Mouse (Mus musculus): ENCODE results near the gene Map9. TPM values are rescaled to one million over a fixed set of nuclear protein-coding genes. Genes with fewer than 3 reads are reported as not detected.
"Not testable (repeated sequence)": the region's sequence is repeated elsewhere in the genome, so short reads cannot be mapped to it uniquely, and the experiment has no call there.

Gene Map9
- total RNA-seq, 2 experiments from 2014 or later: 5.6 to 5.8 TPM

- DNase-seq: peak in 1 of 2 experiments; percentile 8
Observed at GRCm38 (mm10) chr3:82412397-82412796, 54.6 kb downstream of the Map9 start.

GRCm38 (mm10) chr3:82417958-82418357, 60.1 kb downstream of the Map9 start:
- DNase-seq: no peak

GRCm38 (mm10) chr3:82435351-82435750, 77.5 kb downstream of the Map9 start:
- no peak for DNase-seq

GRCm38 (mm10) chr3:82440976-82441375, 83.1 kb downstream of the Map9 start:
- DNase-seq: no peak

- DNase-seq: not testable (repeated sequence)
Observed at GRCm38 (mm10) chr3:82441601-82442000, 83.8 kb downstream of the Map9 start.

Other genes starting within 250 kb of the Map9 start
- 10 to 100 TPM; 20.7 to 22.7 TPM for gene Gucy1a1, start 212.3 kb upstream of the Map9 start, total RNA-seq (2021)
- gene Npy2r, start 190.0 kb downstream of the Map9 start, total RNA-seq (2021): 1 to 10 TPM; 7.3 to 10.0 TPM